Mouse (Mus musculus) embryo, embryonic 11 days (tissue): ENCODE results near the gene Fam13c.
"Not testable (repeated sequence)": the region's sequence is repeated elsewhere in the genome, so short reads cannot be mapped to it uniquely, and the experiment has no call there.

ENCODE experiments used
- DNase-seq: peaks from one replicate; pipeline ENCODE4 v3.0.0-alpha.2; 2015

The Fam13c gene

DNA sequence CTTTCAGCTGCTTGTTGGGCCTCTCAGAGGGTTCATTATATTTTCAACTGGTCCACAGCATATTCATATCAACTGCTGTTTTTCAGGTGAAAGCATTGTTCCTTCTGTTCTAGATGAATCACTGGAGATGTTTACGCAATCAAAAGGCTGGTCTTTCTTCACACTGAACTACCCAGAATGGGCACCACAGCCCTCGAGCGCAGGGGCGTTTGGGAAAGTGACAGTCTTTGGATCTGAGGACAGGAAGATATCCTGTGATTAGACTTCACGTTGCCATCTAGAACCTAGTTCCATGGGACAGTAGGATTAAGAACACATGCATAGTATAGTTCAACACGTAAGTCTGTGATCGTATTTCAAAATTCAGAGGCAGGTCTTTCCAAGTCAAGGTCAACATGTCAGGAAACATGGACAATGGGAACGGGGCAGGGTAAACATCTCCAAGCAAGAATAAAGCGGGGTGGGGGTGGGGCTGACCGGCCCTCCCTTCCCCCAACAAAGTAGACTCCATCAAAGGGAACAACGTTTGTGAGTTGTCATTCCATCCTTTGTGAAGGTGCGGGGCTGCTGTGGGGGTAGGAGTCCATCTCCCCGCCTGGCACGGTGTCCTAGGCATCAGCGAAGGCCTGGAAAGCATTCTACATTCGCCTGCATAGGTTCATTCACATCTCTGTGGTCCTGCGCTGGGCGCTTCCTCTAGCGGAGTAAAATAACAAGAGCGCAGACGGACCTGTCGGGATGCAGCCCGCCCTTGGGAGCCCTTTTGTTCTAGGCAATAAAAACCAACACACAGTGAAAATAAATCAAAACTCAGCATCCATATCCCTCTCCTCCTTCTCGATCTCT is at the start of gene Fam13c:
Gene Fam13c (plus strand): TSS at position 806 of the 846 bp plus-strand sequence.
- DNase-seq, result peak; percentile 71

DNA sequence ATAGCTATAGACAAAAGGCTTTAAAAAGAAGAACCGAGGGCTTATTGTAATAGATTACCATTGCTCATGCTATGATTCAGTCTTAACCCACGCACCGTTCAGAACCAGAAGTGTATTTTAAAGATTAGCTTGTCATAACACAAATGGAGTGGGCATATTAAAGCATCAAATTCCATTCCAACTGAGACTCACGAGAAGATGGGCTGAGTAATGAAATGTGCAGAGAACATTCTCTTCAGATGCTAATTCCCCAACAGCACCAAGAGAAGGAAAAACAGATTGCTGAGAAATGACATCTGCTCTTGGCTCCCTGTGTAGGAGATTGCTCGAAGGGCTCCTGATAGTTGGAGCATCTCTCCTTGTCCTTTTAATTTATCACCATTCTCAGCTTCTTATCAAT is 44.4 kb upstream of the Fam13c start:
- no peak for DNase-seq

DNA sequence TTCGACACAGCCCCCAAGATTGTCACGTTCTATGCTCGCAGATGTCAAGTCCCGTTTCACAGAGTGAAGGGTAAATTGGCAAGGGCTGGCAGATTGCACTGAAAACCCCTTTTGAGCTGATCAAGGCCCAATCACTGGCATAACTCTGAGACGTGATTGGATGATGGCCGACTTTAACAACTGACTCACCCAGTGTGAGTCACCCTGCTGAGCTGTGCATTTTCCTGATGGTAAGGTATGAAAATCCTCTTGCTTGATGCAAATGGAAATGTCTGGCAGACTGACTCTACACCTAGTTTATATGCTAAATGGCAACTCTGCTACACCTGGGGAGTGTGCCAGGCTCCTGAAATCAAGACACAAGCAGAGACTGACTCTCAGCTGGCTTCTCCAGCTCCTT is 42.1 kb upstream of the Fam13c start:
- no peak for DNase-seq

DNA sequence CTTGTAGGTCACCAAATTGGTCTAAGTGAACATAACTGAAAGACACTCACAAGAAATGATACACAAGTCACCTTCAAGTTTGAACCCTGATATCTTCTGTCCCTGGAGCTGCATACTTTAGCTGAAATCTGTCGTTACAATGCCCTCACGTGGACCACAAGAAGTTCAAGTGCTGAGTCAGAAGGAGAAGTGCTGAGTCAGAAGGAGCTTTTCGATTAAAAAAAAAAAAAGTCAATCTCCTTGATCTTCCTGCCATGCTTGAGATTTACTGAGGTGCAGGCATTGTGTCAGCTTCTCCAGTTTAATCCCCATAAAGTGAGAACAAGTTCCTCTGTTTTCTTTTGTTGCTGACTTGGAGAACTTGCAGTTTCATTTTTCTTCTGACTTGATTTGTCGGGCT is 38.3 kb upstream of the Fam13c start:
- no peak for DNase-seq

DNA sequence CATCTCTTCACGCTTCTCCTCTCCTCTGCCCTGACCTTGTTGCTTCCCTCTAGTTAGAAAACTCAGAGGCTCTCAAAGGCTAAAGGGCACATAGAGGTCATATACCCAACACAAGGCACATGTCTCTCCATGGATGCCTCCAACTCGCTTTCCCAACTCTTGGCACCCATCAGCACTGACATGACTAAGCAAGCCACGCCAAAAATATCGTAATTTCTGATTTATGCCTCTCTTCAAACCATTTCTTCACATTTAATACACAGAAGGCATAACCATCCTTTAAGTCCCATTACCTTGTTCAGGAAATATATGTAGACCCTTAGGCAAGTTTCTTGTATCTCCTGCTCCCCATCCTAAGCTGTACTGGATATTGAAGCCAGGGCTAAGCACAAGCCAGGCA is 37.6 kb upstream of the Fam13c start:
- DNase-seq, result no peak

DNA sequence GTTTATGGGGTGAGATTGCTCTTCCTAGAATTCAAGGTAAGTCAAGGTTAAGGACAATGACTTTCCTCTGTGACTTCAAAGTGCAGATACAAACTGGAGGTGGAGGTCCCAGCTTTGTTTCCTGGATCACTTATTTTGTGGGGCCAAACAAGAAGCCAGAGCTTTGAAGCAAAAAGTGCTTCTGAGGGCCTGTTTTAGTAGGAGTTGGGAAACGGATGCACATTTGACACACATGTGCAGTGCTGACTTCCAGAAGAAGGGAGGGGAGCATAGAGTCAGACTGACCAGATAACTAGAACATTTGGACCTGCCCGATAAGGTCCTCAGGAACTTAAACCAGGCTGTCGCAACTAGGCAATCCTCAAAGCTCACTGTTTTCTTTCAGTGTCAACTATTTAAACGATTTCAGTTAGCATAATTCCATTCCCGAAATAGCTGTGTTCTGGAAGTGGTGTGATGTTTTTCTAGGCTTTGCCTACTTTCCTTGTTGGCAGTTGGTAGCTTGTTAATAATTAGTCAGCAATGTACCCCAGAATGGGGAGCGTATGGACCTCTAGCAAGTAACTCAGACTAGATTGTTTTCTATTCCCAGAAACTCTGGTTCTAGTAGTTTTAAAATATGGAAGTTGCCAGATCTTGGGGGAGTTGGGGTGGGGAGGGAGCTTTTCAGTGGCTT is 22.3 kb upstream of the Fam13c start:
- DNase-seq, result no peak

DNA sequence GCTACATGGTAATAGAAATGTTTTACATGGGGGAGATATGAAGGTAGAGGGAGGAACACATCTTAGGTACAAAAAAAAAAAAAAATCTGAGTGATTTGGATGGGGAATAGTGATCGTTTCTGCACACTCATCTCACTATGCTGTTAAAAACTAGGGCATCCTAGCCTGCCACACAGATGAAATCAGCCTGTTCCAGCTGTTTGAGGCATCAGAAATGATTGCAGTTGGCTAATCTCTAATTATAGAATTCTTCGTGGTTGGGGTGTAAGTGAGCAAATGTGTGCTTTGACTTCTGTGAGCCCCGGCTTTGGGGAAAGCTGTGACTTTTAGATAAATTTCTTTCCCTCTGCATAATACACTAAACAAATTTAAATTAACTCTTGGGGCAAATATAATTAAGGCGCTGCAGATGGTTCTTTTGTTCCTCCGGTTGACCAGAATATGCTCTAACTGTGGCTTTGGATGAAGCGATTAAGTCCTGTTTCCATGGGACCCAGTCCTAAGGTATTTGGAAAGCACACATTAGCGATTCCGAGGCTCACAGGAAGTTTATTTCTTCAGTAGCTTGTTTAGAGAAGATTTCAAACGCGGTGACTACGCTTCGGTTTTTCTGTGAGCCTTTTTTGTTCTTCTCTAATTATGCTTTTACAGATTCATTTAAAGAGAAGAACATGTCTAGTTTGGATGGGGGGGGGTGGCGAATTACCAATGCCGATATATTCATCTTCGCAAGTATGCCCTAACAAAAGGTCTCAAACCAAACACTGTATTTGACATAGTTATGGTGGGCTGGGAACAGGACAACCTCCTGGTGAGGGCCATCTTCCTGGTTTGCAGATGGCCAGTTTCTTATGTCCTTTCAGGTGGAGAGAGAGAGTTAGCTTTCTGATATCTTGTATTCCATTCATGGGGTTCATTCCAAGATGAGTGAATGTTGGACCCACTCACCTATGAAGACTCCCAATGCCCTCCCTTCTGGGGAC is 20.7 kb upstream of the Fam13c start:
- DNase-seq, result peak; percentile 25

DNA sequence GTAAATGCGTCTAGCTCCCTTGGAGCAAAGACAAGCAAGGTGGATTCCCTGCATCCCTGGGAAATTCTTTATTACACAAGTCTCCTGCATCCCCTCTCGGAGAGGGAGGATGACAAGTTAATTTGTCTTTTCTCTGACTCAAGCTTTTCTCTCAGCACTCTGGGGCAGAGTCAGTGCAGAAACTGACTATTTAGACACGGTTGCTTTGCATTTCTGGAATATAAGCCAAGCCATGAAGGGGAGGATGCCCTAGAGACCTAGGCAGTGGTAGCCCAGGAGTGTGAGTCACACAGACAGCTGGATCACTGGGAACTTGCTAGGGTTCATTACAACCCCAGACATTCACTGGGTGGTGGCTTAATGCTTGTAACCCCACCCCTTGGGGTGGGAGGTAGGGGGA is 13.9 kb upstream of the Fam13c start:
- no peak for DNase-seq

DNA sequence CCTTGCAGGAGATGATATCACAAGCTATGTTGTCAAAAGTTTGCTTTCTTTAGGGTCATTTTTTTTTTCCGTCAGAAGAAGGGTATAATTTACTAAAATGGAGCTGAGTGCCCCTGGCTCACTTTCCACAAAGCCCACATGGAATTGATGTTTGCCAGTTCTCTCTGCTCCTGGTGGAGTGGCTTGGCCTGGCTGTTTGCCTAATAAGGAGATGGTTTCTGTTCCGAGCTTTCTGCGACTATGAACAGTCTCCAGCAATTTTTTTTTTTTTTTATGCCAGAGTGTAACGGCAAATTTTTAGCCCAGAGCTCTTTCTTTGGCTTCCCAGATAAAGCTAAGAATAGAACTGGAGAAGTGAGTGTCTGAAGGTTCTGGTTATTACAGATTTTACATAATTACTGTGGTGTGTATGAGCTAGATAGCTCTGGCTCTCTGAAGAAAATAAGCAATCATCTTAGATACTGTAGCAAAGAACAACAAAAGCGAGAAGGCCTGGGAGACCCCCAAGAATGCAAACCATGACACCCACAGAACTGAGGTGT is 12.1 kb upstream of the Fam13c start:
- DNase-seq, result no peak

DNA sequence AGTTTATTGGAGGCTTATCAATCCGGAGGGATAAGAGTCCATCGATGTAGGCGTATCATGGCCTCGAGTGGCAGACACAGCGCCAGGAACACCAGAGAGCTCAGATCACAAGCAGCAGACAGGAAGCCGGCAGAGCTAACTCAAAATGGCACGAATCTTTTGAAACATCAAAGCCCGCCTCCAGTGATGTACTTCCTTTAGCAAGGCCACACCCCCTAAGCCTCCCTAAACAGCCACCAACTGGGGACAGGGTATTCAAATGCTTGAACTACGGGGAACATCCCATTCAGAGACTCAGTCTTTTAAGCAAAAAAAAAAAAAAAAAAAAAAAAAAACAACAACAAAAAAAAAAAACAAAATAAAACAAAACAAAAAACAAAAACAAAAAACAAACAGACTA is 10.9 kb upstream of the Fam13c start:
- DNase-seq, result no peak

DNA sequence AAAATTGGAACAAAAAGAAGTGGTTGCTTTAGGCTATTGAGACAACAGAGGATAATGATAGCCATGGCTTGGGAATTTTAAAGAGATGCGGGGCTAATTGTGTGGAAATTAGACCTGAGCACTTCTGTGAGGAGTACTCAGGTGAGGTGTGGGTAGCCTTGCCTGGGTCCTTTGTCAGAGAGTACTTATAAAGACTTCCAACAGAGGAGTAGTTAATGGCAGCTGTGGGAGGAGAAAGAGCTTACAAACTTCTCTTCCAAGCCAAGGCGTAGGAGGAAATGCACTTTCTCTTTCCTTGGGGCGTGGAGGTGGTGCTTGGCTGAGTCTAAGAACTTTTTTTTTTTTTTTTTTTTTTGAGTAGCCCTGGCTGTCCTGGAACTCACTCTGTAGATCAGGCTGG is 6.9 kb upstream of the Fam13c start:
- no peak for DNase-seq

DNA sequence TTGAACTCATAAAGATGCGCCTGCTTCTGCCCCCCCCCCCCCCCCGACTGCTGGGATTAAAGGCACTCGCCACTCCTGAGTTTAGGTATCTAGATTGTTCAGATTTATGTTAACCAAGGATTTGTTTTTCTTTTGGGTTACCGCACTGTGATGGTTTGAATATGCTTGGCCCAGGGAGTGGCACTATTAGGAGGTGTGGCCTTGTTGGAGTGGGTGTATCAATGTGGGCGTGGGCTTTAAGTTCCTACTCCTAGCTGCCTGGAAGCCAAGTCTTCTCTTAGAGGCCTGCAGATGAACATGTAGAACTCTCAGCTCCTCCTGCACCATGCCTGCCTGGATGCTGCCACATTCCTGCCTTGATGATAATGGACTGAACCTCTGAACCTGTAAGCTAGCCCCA is 6.5 kb upstream of the Fam13c start:
- DNase-seq, result not testable (repeated sequence)

DNA sequence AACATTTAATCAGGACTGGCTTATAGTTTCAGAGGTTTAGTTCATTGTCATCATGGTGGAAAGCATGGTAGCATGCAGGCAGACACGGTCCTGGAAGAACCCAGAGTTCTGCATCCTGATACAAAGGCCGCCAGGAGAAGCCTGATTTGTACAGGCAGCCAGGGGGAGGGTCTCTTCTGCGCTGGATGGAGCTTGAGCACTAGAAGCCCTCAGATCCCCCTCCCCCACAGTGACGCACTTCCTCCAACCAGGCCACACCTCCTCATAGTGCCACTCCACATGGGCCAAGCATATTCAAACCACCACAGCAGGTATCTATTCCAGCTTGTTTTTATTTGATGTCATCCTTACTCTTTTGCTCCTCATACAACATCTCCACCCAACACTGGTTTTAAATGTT is 3.6 kb upstream of the Fam13c start:
- no peak for DNase-seq

DNA sequence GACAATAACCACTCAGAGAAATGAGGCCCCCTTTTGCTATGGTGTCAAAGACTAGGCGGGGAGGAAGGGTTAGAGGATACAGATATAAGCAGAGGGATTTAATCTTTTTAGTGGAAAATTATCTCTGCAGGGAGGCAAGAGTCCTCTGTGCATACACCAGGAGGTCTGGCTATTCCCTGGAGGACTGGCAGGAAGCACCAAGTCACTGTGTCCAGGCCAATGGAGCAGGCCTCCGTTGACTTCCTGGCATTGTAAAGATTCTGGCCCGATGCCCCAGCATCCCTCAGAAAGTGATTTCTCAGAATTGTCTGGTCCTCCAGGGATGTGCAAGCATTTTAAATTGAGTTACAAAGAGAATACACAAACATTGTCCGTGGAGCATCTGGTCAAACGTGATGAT is 3.0 kb upstream of the Fam13c start:
- DNase-seq, result no peak

DNA sequence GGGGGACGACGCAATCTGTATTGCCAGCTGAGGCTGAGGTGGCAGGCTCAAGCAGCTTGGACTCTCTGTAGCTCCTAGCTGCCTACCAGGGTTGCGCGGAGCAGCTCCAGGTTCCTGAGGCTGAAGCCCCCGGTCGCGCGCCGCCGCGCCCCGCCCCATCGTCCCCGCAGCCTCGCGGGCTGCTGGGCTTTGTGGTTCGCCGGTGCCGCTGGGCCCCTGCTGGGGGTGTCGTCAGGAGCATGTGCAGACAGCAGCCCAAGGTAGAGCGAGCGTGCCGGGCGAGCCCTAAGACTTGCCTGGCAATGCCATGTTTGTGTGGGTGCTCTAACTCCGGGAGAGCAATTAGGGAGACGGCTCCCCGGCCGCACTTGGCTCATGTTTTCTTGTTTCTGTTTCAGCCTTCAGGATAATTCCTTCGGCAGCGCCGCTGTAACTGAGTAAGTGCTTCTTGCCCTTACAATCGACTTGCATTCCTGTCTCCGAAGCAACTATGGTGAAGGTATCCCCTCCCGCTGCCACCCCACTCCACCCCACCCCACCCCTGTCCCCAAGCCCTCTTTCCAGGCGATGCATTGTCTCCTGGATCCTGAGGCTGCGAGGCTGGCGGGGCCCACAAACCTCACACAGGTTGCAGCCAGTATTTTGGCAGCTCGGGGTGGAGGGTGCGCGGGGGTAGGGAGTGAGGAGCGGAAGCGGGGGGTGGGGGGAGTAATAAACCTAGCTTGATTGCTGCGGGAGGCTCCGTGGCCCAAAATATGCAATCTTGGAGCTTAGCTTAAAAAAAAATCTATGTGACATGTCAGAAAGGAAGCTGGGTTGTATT is 569 bp downstream of the Fam13c start:
- DNase-seq, result peak; percentile 82

DNA sequence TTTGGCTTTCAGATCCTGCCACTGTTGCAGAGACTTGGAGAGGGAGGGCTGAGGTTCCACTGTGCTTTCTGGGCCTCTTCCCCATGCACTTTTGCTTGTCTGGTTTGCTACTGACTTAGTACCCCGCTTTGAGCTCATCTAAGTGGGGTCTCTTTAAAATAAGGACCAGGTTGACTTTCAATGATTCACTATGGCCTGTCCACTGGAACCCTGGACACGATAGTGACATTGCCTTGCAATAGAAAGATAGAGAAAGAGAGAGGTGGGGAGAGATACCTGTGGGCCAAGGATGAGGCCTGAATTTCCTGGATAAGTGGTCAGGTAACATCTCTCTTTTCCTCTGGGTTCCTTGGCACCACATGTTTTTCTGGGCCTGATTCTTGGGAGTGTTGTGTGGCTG is 1.9 kb downstream of the Fam13c start:
- DNase-seq, result no peak

DNA sequence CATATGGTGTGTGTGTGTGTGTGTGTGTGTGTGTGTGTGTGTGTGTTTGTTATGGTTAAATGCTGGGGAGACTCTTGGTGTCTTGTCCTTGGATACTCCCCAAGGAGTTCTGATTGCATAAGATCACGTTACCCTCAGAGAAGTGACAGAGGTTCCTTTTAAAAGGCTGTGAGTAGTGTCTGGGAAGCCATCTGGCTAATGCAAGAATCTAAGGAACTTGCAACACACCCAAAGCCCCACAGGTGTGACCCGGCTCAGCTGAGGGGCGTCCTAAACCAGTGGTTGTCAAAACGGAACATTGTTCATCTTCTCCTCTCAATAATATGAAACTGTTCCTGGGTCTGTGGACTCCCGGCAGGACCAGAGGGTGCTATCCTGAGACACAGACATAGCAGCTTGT is 2.3 kb downstream of the Fam13c start:
- no peak for DNase-seq

DNA sequence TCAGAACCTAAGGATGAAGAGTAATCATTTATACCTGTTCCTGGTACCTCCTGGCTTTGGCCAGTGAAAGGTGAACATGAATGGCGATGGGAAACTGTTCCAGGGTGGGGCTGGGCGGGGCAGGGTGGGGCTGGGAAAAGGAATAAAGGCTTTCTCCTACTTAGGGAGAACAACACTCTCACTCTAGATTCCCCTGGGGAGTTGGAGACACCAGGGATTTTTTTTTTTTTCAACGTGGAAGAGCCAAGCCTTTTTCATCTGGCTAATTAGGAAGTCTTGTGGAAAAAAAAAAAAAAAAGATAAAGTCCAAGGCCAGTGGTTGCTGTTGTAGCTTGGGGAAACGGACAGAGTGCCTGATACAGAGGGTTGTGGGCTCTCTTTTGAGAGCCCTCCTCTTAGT is 7.5 kb downstream of the Fam13c start:
- no peak for DNase-seq

DNA sequence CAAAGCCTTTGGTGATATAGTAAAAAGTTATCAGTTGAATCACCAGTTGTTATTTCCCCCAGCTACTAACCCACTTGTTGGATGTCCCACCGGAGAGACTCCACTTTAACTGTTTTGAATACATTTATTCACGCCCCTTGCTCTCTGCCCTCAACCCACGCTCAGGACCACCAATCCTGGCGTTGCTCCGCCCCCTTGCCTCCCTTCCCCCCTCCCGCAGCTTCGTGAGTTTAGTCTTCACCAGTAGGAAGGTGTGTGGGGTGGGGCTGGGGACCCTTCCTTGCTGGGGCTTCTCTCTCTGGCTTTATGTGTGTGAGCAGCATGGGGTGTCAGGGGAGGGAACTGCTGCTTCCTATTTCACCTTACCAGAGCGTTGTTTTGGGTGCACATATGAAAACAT is 8.9 kb downstream of the Fam13c start:
- DNase-seq, result peak; percentile 22

DNA sequence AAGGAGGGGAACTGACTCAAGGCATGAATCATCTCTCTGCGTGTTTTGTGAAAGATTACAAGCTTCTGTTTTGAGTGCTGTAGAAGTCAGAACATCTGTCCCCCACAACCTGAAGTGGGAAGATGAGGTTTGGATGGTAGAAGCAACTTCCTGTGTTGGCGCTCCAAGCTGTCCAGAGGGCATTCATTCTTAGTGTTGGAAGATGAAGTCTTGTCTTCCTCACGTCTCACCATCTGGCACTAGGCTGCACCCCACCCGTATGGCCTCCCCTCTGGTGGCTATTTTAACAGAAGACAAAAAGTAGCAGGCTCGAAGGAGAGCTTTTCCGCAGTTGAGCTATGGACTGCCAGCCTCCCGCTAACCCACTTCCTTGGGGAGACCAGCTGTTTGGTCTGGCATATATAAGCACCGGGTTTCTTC is 15.6 kb downstream of the Fam13c start:
- no peak for DNase-seq

DNA sequence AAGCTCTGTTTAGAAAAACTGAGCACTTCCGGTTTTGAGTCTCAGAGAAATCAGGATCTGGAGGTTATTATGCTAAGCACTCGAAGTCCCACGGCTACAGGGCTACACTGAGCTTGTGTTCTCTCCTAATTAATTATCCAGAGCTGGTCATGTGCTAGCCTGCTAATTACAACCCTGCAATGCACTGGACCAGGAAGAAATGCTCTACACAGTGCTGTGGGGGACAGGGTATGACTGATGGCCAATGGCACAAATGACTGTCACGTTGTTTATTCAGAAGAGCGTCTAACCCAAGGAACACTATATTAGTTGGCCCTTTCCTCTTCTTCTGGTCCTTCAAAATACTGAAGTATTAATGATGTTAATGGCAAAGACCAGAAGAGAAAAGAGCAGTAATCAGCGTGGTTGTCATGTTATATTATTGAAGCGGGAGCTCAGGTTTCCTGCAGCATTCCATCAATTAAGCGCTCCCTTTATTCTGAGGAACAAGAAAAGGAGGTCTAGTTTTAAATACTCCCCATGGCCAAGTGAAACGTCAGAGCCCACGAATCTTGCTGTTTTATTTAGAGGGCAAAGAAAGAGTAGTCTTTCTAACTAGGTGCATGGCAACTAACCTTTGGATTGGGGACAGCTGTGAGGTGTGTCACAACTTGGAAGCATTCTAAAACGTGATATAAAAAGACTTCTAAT is 18.4 kb downstream of the Fam13c start:
- no peak for DNase-seq

DNA sequence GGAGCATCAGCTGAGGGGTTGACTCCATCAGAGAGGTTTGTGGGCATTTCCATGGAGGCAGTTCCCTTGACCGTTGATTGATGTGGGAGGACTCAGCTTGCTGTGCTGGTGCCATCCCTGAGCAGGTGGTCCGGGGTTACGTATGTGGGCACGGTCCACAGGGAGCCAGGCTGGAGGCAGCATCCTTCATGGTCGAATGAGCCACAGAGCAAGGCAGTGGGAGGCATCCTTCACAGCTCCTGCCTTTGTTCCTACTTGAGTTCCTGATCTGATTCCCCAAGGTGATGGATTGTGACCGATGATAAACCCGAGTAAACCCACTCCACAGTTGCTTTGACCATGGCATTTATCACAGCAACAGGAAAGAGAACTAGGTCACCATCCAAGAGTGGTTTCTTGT is 25.4 kb downstream of the Fam13c start:
- no peak for DNase-seq
